Mouse (Mus musculus) kidney, embryonic 16.5 days (tissue): ENCODE measurements at regions not wholly inside any gene's neighbourhood (a gene's known extent, or its start where the extent isn't known, plus 50 kb on each side); places are given as distances from the start of the nearest gene placed in this dataset.

Experiments used
- ATAC-seq: fragments of 200-750 bp; cut with Nextera tagmentation; 2 replicates; pipeline ENCODE4 v1.8.0; 2017; ENCODE audit warnings: moderate TSS enrichment; ENCODE audit not compliant: low FRiP score, low TSS enrichment
- H3K27ac ChIP-seq: fragments of 300-500 bp; sonication (generic); 2 replicates; pipeline ENCODE4 v1.5.1; 2014; ENCODE audit warnings: low read length
- H3K27me3 ChIP-seq: fragments of 300-500 bp; sonication (generic); 2 replicates; pipeline ENCODE4 v1.6.1; 2014; ENCODE audit warnings: low read length, control low read depth, mixed read lengths; ENCODE audit not compliant: insufficient read depth
- H3K36me3 ChIP-seq: fragments of 300-500 bp; sonication (generic); 2 replicates; pipeline ENCODE4 v1.6.1; 2014; ENCODE audit warnings: low read length, control low read depth, mixed read lengths; ENCODE audit not compliant: insufficient read depth
- H3K4me1 ChIP-seq: fragments of 300-500 bp; sonication (generic); 2 replicates; pipeline ENCODE4 v1.6.1; 2014; ENCODE audit warnings: low read length, control low read depth, mixed read lengths; ENCODE audit not compliant: insufficient read depth
- H3K4me2 ChIP-seq: fragments of 300-500 bp; sonication (generic); replicated peaks from 2 replicates; pipeline ENCODE4 v1.6.1; 2014; ENCODE audit warnings: low read depth, low read length
- H3K4me3 ChIP-seq: fragments of 300-500 bp; sonication (generic); 2 replicates; pipeline ENCODE4 v1.5.1; 2014; ENCODE audit warnings: mild to moderate bottlenecking, low read length
- H3K9ac ChIP-seq: fragments of 300-500 bp; sonication (generic); replicated peaks from 2 replicates; pipeline ENCODE4 v1.6.1; 2014; ENCODE audit warnings: low read length
- H3K9me3 ChIP-seq: fragments of 300-500 bp; sonication (generic); 2 replicates; pipeline ENCODE4 v1.6.1; 2016; ENCODE audit warnings: low read length, control low read depth
- WGBS: fragments of 180-500 bp; shearing (Covaris S2); extraction: QIAGEN DNeasy Blood & Tissue Kit; methylation state at CpG from one replicate; pipeline ENCODE4 v1.1.7; 2014; 5-methylcytosine and 5-hydroxymethylcytosine counted together

GRCm38 (mm10) chr14:63321931-63322510 is 186.9 kb downstream of the Tdh start:
- Histone ChIP-seq H3K27ac (no peak overlapping the region), H3K4me1 (peaks cover 6% of the 10 kb centered on the region; the same call in 1 of the 2 replicates), H3K4me3 (no peak overlapping the region), H3K9ac (no peak overlapping the region), H3K4me2 (no peak overlapping the region), H3K27me3 (no peaks in the 10 kb centered on the region), H3K36me3 (no peaks in the 10 kb centered on the region), H3K9me3 (no peaks in the 10 kb centered on the region)
- ATAC-seq = 0 out of 2 replicates have a peak, but pooled peaks have one; percentile 39
- WGBS = 70% methylated on average over 9 of the region's 9 CpGs
